Mouse (Mus musculus): ENCODE data around the gene Gh. TPM values are rescaled to one million over a fixed set of nuclear protein-coding genes. Genes with fewer than 3 reads are reported as not detected.

Gene Gh
- polyA plus RNA-seq, 1 experiment from 2014 or later, result not detected

GRCm38 (mm10) chr11:106274971-106275411 is 26.7 kb downstream of the Gh start:
- no peak for ATAC-seq
- Histone ChIP-seq H3K9ac (no peak overlapping the region), H3K4me1 (peaks cover 48% of the 10 kb centered on the region), H3K27me3 (replicated peaks) (peaks cover 9% of the 10 kb centered on the region), H3K36me3 (0 out of 2 replicates have a peak, but pooled peaks cover 4% of the 10 kb centered on the region), H3K4me3 (no peak overlapping the region), H3K9me3 (replicated peaks) (no peaks in the 10 kb centered on the region), H3K4me2 (no peak overlapping the region), H3K27ac (no peak overlapping the region)
- WGBS (ENCODE audit: insufficient replicate concordance), result 71% methylated on average over 7 of the region's 7 CpGs

GRCm38 (mm10) chr11:106274374-106274773 is 27.3 kb downstream of the Gh start:
- Histone ChIP-seq H3K36me3 (0 out of 2 replicates have a peak, but pooled peaks cover 4% of the 10 kb centered on the region), H3K9me3 (replicated peaks) (no peaks in the 10 kb centered on the region), H3K4me2 (no peak overlapping the region), H3K9ac (no peak overlapping the region), H3K27ac (no peak overlapping the region), H3K4me3 (no peak overlapping the region), H3K27me3 (replicated peaks) (peaks cover 9% of the 10 kb centered on the region), H3K4me1 (peaks cover 51% of the 10 kb centered on the region)
- no peak for ATAC-seq
- WGBS (ENCODE audit: insufficient replicate concordance), result 69% methylated on average over 1 of the region's 1 CpGs

DNA sequence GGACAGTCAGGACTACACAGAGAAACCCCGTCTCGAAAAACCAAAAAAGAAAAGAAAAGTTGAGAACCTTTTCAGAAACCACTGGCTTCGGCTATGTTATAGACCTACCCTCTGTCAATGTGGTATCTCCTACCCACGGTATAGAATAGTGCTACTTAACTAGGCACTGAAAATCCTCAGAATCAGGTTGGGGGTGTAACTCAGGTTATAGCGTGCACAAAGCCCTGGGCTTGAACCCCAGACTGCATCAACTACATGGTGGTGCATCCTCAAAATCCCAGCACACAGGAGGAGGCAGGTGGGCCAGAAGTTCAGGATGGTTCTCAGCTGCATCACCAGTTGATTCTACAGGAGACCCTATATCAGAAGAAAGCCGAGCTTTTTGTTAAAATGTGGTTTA is 27.9 kb downstream of the Gh start:
- no peak for ATAC-seq
- 74% methylated on average over 6 of the region's 6 CpGs for WGBS (ENCODE audit: insufficient replicate concordance)
- peak overlapping the region; percentile 85 for H3K4me2 ChIP-seq
- H3K9me3 ChIP-seq (replicated peaks), result no peaks in the 10 kb centered on the region
- H3K9ac ChIP-seq, result peak overlapping the region; percentile 73
- H3K27ac ChIP-seq, result peak overlapping the region; percentile 87; the same call in 1 of the 2 replicates
- H3K4me3 ChIP-seq, result peak overlapping the region; percentile 95
- peaks cover 56% of the 10 kb centered on the region for H3K4me1 ChIP-seq
- H3K36me3 ChIP-seq, result 0 out of 2 replicates have a peak, but pooled peaks cover 4% of the 10 kb centered on the region
- H3K27me3 ChIP-seq (replicated peaks), result peaks cover 9% of the 10 kb centered on the region

DNA sequence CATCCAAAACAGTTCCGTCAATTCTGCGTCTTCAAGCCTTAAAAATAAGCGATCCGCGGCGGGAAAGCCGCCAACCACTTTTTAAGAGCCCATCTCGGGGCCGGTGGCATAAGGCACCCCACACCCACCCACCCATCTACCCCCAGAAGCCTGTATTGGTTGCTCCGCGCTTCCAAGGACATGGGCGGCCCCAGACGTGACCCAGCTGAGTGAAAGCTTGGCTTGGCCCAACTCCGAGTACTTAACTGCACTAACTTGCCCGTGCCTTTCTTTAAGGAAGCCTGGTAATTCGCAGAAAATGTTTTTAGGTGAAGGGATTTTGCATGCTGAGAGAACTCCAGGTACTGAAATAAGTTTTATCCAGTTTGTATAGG is 28.4 kb downstream of the Gh start:
- Histone ChIP-seq H3K4me2 (peak overlapping the region; percentile 85), H3K4me3 (peak overlapping the region; percentile 95), H3K4me1 (peaks cover 61% of the 10 kb centered on the region), H3K9me3 (replicated peaks) (no peaks in the 10 kb centered on the region), H3K27me3 (replicated peaks) (peaks cover 9% of the 10 kb centered on the region), H3K9ac (peak overlapping the region; percentile 73), H3K36me3 (peaks cover 8% of the 10 kb centered on the region; the same call in 1 of the 2 replicates), H3K27ac (peak overlapping the region; percentile 87)
- WGBS (ENCODE audit: insufficient replicate concordance), result 8% methylated on average over 16 of the region's 16 CpGs
- ATAC-seq, result peak; percentile 14

DNA sequence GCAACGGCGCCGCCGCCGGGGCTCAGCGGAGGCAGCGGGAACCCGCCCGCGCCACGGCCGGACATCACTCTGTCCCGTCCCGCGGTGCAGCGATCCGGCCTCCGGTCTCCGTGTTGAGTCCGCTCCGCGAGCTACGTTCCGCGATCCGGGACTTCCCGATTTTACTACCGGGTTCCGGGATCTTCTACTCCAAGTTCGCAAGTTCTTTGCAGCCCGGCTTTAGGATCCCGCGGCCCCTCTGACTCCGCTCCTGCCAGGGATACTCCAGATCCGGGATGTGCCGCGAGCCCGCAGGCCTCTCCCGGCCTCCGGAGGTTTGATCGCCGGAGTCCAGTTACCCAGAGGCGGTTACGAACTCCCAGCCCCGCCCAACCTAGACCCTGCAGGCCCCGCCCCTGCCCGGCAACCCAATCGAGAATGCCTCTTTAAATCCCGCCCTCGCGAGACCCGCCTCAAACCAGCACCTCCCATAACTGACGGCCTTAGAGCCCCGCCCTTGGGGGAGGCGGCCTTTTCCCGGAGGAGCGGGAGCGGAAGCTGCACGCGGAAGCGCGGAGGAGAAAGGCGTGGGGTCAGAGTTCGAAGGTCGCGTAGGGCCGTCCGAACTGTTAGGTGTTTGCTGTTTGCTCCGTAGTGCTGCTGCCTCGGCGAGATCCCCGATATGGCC is 28.9 kb downstream of the Gh start, which contains the start of gene Smarcd2:
Smarcd2 (minus strand) TSS at position 329 of the 667 bp plus-strand sequence.
- ATAC-seq, result peak; percentile 93
- Histone ChIP-seq H3K36me3 (peaks cover 13% of the 10 kb centered on the region; the same call in 1 of the 2 replicates), H3K27me3 (replicated peaks) (peaks cover 5% of the 10 kb centered on the region; the same call in 1 of the 2 replicates), H3K9me3 (replicated peaks) (no peaks in the 10 kb centered on the region), H3K4me3 (peak within 1 kb of the TSS; percentile 95), H3K9ac (peak within 1 kb of the TSS; percentile 96), H3K27ac (peak within 1 kb of the TSS; percentile 89), H3K4me1 (peaks cover 67% of the 10 kb centered on the region), H3K4me2 (peak within 1 kb of the TSS; percentile 86)
- under 1% methylated on average over 72 of the region's 72 CpGs for whole genome bisulfite sequencing (ENCODE audit: insufficient replicate concordance)

DNA sequence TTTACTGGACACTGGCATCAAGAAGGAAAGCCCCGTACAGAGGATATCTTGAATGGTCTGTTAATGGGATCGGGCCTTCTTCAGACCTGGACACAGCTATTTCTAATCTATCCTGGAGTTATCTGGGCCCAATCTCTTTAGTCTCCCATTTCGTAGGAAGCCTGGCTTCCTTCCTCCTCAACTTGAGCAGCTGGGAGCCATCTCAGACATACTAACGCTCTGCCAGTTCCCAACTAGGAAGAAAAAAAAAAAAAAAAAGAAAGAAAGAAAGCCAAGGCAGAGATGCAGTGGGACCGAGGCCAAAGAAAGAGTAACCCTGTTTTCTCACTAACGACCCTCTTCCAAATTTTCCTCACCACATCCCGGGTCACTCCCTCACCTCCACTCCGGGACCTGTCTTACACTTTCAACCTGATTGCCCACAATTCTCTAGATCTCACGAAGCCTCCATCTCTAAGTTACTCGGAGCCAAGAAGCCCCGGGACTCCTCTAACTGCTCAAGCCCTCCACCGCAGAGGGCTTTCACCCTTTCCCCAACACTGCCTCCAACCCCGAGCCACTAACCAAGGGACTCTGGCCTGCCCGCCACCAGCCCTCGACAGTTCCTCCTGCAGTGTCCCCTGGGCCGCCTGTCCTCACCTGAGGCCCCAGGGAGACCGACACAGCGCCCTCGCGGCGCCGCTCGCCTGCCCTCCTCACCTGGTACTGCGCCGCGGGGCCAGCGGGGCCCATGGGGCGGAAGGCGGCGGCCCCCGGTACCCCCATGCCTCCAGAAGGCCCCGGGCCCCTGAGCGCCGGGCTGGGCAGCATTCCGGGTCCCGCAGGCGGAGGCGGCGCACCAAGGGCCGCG is 29.6 kb downstream of the Gh start:
- peak; percentile 40; the same call in 1 of the 2 replicates for ATAC-seq
- 2% methylated on average over 41 of the region's 41 CpGs for WGBS (ENCODE audit: insufficient replicate concordance)
- Histone ChIP-seq H3K9ac (peak overlapping the region; percentile 96), H3K9me3 (replicated peaks) (no peaks in the 10 kb centered on the region), H3K36me3 (peaks cover 21% of the 10 kb centered on the region), H3K4me3 (peak overlapping the region; percentile 95), H3K4me2 (peak overlapping the region; percentile 86), H3K27ac (peak overlapping the region; percentile 89), H3K27me3 (replicated peaks) (no peaks in the 10 kb centered on the region), H3K4me1 (peaks cover 74% of the 10 kb centered on the region)

DNA sequence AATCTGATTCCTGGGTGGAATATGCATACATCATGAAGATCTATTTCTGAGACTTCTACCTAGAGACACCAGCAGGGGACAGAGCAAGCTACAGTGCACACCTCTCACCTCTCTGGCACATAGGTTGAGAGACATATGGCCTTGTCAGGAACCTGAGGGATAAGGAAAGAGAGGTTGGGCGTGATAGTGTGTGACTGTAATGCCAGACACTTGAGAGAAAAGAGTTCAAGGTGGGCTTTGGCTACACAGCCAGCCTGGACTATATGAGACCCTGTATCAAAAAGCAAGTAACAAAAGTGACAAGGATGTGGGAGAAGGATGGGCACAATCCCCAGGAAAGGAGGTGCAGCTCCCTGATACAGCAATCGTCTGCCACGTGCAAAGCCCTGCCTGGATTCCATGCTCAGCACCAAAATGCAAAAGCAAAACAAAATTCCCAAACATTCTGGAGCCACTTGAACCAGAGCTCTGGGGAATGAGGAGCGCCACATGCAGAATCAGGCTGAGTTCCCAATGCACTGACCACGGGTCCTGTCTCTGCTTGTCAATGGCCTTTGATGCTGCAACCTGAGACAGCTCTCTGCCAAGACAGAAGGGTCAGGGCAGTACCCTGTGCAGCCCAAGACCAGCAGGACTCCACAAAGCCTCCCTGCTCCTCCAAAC is 30.4 kb downstream of the Gh start:
- H3K27me3 ChIP-seq (replicated peaks), result no peaks in the 10 kb centered on the region
- H3K9ac ChIP-seq, result peak overlapping the region; percentile 96
- peak overlapping the region; percentile 95 for H3K4me3 ChIP-seq
- peaks cover 68% of the 10 kb centered on the region for H3K4me1 ChIP-seq
- no peaks in the 10 kb centered on the region for H3K9me3 ChIP-seq (replicated peaks)
- H3K27ac ChIP-seq, result peak overlapping the region; percentile 62
- peaks cover 28% of the 10 kb centered on the region for H3K36me3 ChIP-seq
- ATAC-seq, result no peak
- peak overlapping the region; percentile 86 for H3K4me2 ChIP-seq
- WGBS (ENCODE audit: insufficient replicate concordance), result 43% methylated on average over 5 of the region's 5 CpGs

DNA sequence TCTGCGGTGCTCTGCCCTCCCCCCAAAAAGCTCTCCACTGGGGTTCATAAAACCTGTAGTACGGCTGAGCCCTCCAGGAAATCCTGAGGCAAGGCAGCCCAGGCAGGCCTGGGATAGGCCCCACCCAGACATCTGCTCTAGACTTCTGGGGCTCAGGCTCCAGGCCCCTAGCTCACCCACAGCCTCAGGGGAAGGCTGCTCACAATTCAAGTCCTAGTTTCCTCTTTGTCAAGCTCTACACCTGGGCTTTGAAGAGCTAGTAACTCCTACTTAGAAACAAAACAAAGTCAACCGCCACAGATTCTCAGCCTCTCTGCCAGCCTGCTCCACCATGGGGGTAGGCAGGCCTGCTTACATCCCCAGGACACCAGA is 32.6 kb downstream of the Gh start:
- ATAC-seq, result no peak

DNA sequence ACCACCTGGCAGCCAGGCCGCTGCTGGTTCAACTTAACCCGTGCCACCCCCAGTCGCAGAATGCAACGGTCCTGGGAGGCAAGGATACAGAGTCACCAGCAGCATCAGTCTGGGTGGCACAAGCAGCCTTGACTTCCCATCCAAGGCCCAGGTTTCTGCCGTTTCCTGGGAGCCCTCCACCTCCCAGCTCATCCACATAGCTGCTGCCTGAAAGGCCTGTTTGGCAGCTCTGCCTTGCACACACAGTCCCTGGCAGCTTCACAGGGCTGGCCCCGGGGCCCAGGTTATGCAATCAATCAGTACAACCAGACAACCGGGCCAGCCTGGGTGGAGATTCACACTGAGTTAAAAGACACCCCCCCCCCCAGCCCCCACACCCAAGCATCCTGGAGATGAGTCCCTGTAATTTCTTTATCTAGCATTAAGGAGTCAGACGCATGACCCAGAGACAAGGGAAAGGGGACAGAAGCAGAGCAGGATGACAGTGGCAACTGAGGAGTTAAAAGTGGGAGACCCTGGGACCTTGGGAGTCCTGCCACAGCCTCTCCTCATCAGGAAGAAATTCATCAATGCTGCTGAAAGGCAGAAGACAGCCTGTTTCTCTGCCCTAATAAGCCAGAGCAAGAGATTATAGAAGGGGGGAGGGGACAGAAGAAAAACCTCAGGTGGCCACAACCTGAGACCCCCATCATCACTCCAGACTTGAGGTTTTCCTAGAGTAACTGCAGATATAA is 33.2 kb downstream of the Gh start:
- H3K27me3 ChIP-seq (replicated peaks), result no peaks in the 10 kb centered on the region
- WGBS (ENCODE audit: insufficient replicate concordance), result 61% methylated on average over 8 of the region's 8 CpGs
- no peak overlapping the region for H3K4me3 ChIP-seq
- peak overlapping the region; percentile 20; the same call in 1 of the 2 replicates for H3K9ac ChIP-seq
- no peaks in the 10 kb centered on the region for H3K9me3 ChIP-seq (replicated peaks)
- peaks cover 48% of the 10 kb centered on the region for H3K4me1 ChIP-seq
- H3K36me3 ChIP-seq, result peaks cover 56% of the 10 kb centered on the region
- H3K4me2 ChIP-seq, result peak overlapping the region; percentile 14; the same call in 1 of the 2 replicates
- H3K27ac ChIP-seq, result peak overlapping the region; percentile 42
- no peak for ATAC-seq

More for the DNA sequence above, 32.6 kb downstream of the Gh start:
- peak overlapping the region; percentile 42; the same call in 1 of the 2 replicates for H3K27ac ChIP-seq
- peaks cover 53% of the 10 kb centered on the region for H3K4me1 ChIP-seq
- WGBS (ENCODE audit: insufficient replicate concordance), result 42% methylated on average over 3 of the region's 3 CpGs
- H3K4me2 ChIP-seq, result peak overlapping the region; percentile 14; the same call in 1 of the 2 replicates
- H3K4me3 ChIP-seq, result no peak overlapping the region
- no peaks in the 10 kb centered on the region for H3K27me3 ChIP-seq (replicated peaks)
- peak overlapping the region; percentile 20; the same call in 1 of the 2 replicates for H3K9ac ChIP-seq
- H3K9me3 ChIP-seq (replicated peaks), result no peaks in the 10 kb centered on the region
- H3K36me3 ChIP-seq, result peaks cover 51% of the 10 kb centered on the region

DNA sequence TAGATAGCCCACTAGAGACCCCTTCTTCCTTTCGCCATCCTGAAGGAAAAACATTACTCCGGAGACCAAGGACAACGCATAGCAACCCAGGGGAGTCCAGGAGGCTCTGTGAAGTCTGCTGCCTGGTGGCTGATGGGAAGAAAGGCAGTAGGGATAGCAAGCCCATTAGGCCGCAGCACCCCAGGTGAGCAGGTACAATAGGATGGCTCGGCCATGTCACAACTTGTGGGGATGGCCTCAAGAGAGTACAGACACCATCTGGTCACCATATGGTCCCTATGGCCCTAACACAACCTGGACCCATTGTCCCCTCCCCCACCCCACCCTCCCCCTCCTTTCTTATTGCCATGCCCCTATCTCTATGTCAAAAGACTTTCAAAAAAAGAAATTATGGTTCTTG is 33.8 kb downstream of the Gh start:
- H3K9ac ChIP-seq, result no peak overlapping the region
- H3K9me3 ChIP-seq (replicated peaks), result no peaks in the 10 kb centered on the region
- peak overlapping the region; percentile 14; the same call in 1 of the 2 replicates for H3K4me2 ChIP-seq
- H3K4me3 ChIP-seq, result no peak overlapping the region
- H3K27me3 ChIP-seq (replicated peaks), result no peaks in the 10 kb centered on the region
- 88% methylated on average over 5 of the region's 5 CpGs for WGBS (ENCODE audit: insufficient replicate concordance)
- ATAC-seq, result no peak
- peaks cover 45% of the 10 kb centered on the region for H3K4me1 ChIP-seq
- peak overlapping the region; percentile 31 for H3K27ac ChIP-seq
- H3K36me3 ChIP-seq, result peaks cover 62% of the 10 kb centered on the region

- 76% methylated on average over 15 of the region's 15 CpGs for WGBS (ENCODE audit: insufficient replicate concordance)
- H3K27me3 ChIP-seq (replicated peaks), result no peaks in the 10 kb centered on the region
- H3K4me1 ChIP-seq, result peaks cover 45% of the 10 kb centered on the region
- H3K27ac ChIP-seq, result no peak overlapping the region
- peaks cover 67% of the 10 kb centered on the region for H3K36me3 ChIP-seq
- ATAC-seq, result no peak
- no peak overlapping the region for H3K4me3 ChIP-seq
- no peak overlapping the region for H3K4me2 ChIP-seq
- no peaks in the 10 kb centered on the region for H3K9me3 ChIP-seq (replicated peaks)
- H3K9ac ChIP-seq, result no peak overlapping the region
Observed at GRCm38 (mm10) chr11:106267311-106267852, 34.3 kb downstream of the Gh start.
